Mouse (Mus musculus) neural tube, embryonic 15.5 days (tissue): ENCODE measurements around the gene Rarg. TPM values are rescaled to one million over a fixed set of nuclear protein-coding genes. Genes with fewer than 3 reads are reported as not detected.

Experiments
- ATAC-seq: fragments of 200-750 bp; cut with Nextera tagmentation; 2 replicates; pipeline ENCODE4 v1.8.0; 2017; ENCODE audit warnings: mild to moderate bottlenecking, moderate TSS enrichment, moderate library complexity; ENCODE audit not compliant: low FRiP score
- H3K27ac ChIP-seq: fragments of 300-500 bp; sonication (generic); replicated peaks from 2 replicates; pipeline ENCODE4 v1.5.1; 2015; ENCODE audit warnings: mild to moderate bottlenecking, inconsistent platforms
- H3K27me3 ChIP-seq: fragments of 300-500 bp; sonication (generic); replicated peaks from 2 replicates; pipeline ENCODE4 v1.6.1; 2015; ENCODE audit warnings: inconsistent platforms
- H3K36me3 ChIP-seq: fragments of 300-500 bp; sonication (generic); 2 replicates; pipeline ENCODE4 v1.6.1; 2015; ENCODE audit warnings: inconsistent platforms
- H3K4me1 ChIP-seq: fragments of 300-500 bp; sonication (generic); 2 replicates; pipeline ENCODE4 v1.6.1; 2015; ENCODE audit warnings: inconsistent platforms
- H3K4me2 ChIP-seq: fragments of 300-500 bp; sonication (generic); 2 replicates; pipeline ENCODE4 v1.6.1; 2015; ENCODE audit warnings: inconsistent platforms, mild to moderate bottlenecking, moderate library complexity
- H3K4me3 ChIP-seq: fragments of 300-500 bp; sonication (generic); replicated peaks from 2 replicates; pipeline ENCODE4 v1.5.1; 2015; ENCODE audit warnings: mild to moderate bottlenecking, inconsistent platforms
- H3K9ac ChIP-seq: fragments of 300-500 bp; sonication (generic); replicated peaks from 2 replicates; pipeline ENCODE4 v1.6.1; 2015; ENCODE audit warnings: mild to moderate bottlenecking, inconsistent platforms
- H3K9me3 ChIP-seq: fragments of 300-500 bp; sonication (generic); replicated peaks from 2 replicates; pipeline ENCODE4 v1.6.1; 2016; ENCODE audit warnings: inconsistent platforms
- WGBS: fragments of 180-500 bp; shearing (Covaris S2); methylation state at CpG from one replicate; pipeline ENCODE4 v1.1.7; 2015; ENCODE audit warnings: mixed read lengths; 5-methylcytosine and 5-hydroxymethylcytosine counted together
- polyA plus RNA-seq: library from polyadenylated mRNA; unstranded; fragments of >200 nt; fragmentation: Nextera tagmentation; extraction: Ambion mirVana; gene quantifications from 2 replicates; pipeline ENCODE4 v1.2.1, GENCODE M21; 2015

Gene Rarg
- polyA plus RNA-seq, 1 experiment from 2014 or later, result 7.8 TPM

- Histone ChIP-seq H3K9ac (no peak overlapping the region), H3K9me3 (no peaks in the 10 kb centered on the region), H3K27ac (no peak overlapping the region), H3K4me2 (no peak overlapping the region), H3K4me1 (no peaks in the 10 kb centered on the region), H3K36me3 (no peaks in the 10 kb centered on the region), H3K27me3 (no peaks in the 10 kb centered on the region), H3K4me3 (no peak overlapping the region)
- WGBS, result 82% methylated on average over 4 of the region's 4 CpGs
- ATAC-seq, result no peak
These were observed 63.7 kb downstream of the Rarg start for GRCm38 (mm10) chr15:102193652-102194051.

- no peak for ATAC-seq
- Histone ChIP-seq H3K27ac (no peak overlapping the region), H3K36me3 (no peaks in the 10 kb centered on the region), H3K4me3 (no peak overlapping the region), H3K4me2 (no peak overlapping the region), H3K4me1 (no peaks in the 10 kb centered on the region), H3K9ac (no peak overlapping the region), H3K27me3 (no peaks in the 10 kb centered on the region), H3K9me3 (no peaks in the 10 kb centered on the region)
- 85% methylated on average over 5 of the region's 5 CpGs for WGBS
These were observed 64.4 kb downstream of the Rarg start for GRCm38 (mm10) chr15:102192820-102193386.

GRCm38 (mm10) chr15:102192271-102192812, 65.0 kb downstream of the Rarg start:
- Histone ChIP-seq H3K9ac (no peak overlapping the region), H3K4me3 (no peak overlapping the region), H3K4me2 (no peak overlapping the region), H3K9me3 (no peaks in the 10 kb centered on the region), H3K36me3 (no peaks in the 10 kb centered on the region), H3K4me1 (no peaks in the 10 kb centered on the region), H3K27ac (no peak overlapping the region), H3K27me3 (no peaks in the 10 kb centered on the region)
- WGBS, result 80% methylated on average over 7 of the region's 7 CpGs
- no peak for ATAC-seq

GRCm38 (mm10) chr15:102191699-102192098, 65.6 kb downstream of the Rarg start:
- Histone ChIP-seq H3K9me3 (no peaks in the 10 kb centered on the region), H3K9ac (no peak overlapping the region), H3K27me3 (no peaks in the 10 kb centered on the region), H3K36me3 (no peaks in the 10 kb centered on the region), H3K27ac (no peak overlapping the region), H3K4me3 (no peak overlapping the region), H3K4me1 (no peaks in the 10 kb centered on the region), H3K4me2 (no peak overlapping the region)
- no peak for ATAC-seq
- 52% methylated on average over 7 of the region's 7 CpGs for WGBS

- no peak overlapping the region for H3K4me2 ChIP-seq
- peaks cover 6% of the 10 kb centered on the region; the same call in 1 of the 2 replicates for H3K36me3 ChIP-seq
- 63% methylated on average over 6 of the region's 6 CpGs for WGBS
- H3K27me3 ChIP-seq, result no peaks in the 10 kb centered on the region
- no peaks in the 10 kb centered on the region for H3K4me1 ChIP-seq
- no peak overlapping the region for H3K4me3 ChIP-seq
- no peaks in the 10 kb centered on the region for H3K9me3 ChIP-seq
- no peak overlapping the region for H3K27ac ChIP-seq
- H3K9ac ChIP-seq, result no peak overlapping the region
- no peak for ATAC-seq
These were observed 68.4 kb downstream of the Rarg start for GRCm38 (mm10) chr15:102188883-102189282.

- WGBS, result 92% methylated on average over 10 of the region's 10 CpGs
- Histone ChIP-seq H3K9me3 (no peaks in the 10 kb centered on the region), H3K4me2 (no peak overlapping the region)
These were observed 69.2 kb downstream of the Rarg start for GRCm38 (mm10) chr15:102188096-102188495.

GRCm38 (mm10) chr15:102186239-102186638, 71.1 kb downstream of the Rarg start:
- Histone ChIP-seq H3K27ac (no peak overlapping the region), H3K4me3 (no peak overlapping the region), H3K4me2 (no peak overlapping the region), H3K4me1 (no peaks in the 10 kb centered on the region), H3K27me3 (no peaks in the 10 kb centered on the region), H3K9me3 (no peaks in the 10 kb centered on the region), H3K9ac (no peak overlapping the region), H3K36me3 (peaks cover 8% of the 10 kb centered on the region; the same call in 1 of the 2 replicates)
- WGBS, result 88% methylated on average over 11 of the region's 11 CpGs
- no peak for ATAC-seq

More at GRCm38 (mm10) chr15:102188096-102188495, 69.2 kb downstream of the Rarg start:
- Histone ChIP-seq H3K4me3 (no peak overlapping the region), H3K27ac (no peak overlapping the region), H3K27me3 (no peaks in the 10 kb centered on the region), H3K9ac (no peak overlapping the region), H3K4me1 (no peaks in the 10 kb centered on the region), H3K36me3 (peaks cover 6% of the 10 kb centered on the region; the same call in 1 of the 2 replicates)
- ATAC-seq, result no peak

Other genes starting within 250 kb of the Rarg start
- 1.9 and 300 TPM in 2 replicates for gene Krt18, start 229.3 kb downstream of the Rarg start, polyA plus RNA-seq
- gene Eif4b, start 183.7 kb downstream of the Rarg start, polyA plus RNA-seq, result 72.6 and 87.1 TPM in 2 replicates
- gene Tns2, start 157.1 kb downstream of the Rarg start, polyA plus RNA-seq, result 9.8 and 13.7 TPM in 2 replicates
- gene Spryd3, start 121.3 kb downstream of the Rarg start, polyA plus RNA-seq, result 83.6 and 96.0 TPM in 2 replicates
- gene Igfbp6, start 113.2 kb downstream of the Rarg start, polyA plus RNA-seq, result 3.2 and 3.5 TPM in 2 replicates
- gene Soat2, start 107.0 kb downstream of the Rarg start, polyA plus RNA-seq, result 0.06 and 0.68 TPM in 2 replicates
- gene Zfp740, start 54.3 kb downstream of the Rarg start, polyA plus RNA-seq, result 45.1 and 48.7 TPM in 2 replicates
- gene Csad, start 52.8 kb downstream of the Rarg start, polyA plus RNA-seq, result 33.6 and 43.7 TPM in 2 replicates
- gene Itgb7, start 25.6 kb downstream of the Rarg start, polyA plus RNA-seq, result 1.1 and 11.0 TPM in 2 replicates
- 0.09 TPM in 1 of 2 replicates, not detected in the other for gene Gm9918, start 13.0 kb upstream of the Rarg start, polyA plus RNA-seq
- gene Mfsd5, start 21.9 kb upstream of the Rarg start, polyA plus RNA-seq, result 59.5 and 62.7 TPM in 2 replicates
- gene Espl1, start 38.7 kb upstream of the Rarg start, polyA plus RNA-seq, result 2.8 and 6.3 TPM in 2 replicates
- 427 and 485 TPM in 2 replicates for gene Pfdn5, start 68.6 kb upstream of the Rarg start, polyA plus RNA-seq
- 83.7 and 96.4 TPM in 2 replicates for gene Myg1, start 74.2 kb upstream of the Rarg start, polyA plus RNA-seq
- gene Aaas, start 93.3 kb upstream of the Rarg start, polyA plus RNA-seq, result 30.4 and 49.7 TPM in 2 replicates
- gene Sp7, start 109.7 kb upstream of the Rarg start, polyA plus RNA-seq, result 0.88 and 0.95 TPM in 2 replicates
- gene Sp1, start 148.6 kb upstream of the Rarg start, polyA plus RNA-seq, result 3.0 and 3.9 TPM in 2 replicates
- gene Amhr2, start 187.8 kb upstream of the Rarg start, polyA plus RNA-seq, result 0.83 and 1.1 TPM in 2 replicates
- 80.9 and 87.7 TPM in 2 replicates for gene Prr13, start 201.5 kb upstream of the Rarg start, polyA plus RNA-seq
- gene Pcbp2, start 213.0 kb upstream of the Rarg start, polyA plus RNA-seq, result 117 and 143 TPM in 2 replicates
- 6.2 and 6.4 TPM in 2 replicates for gene Gm10337, start 246.2 kb upstream of the Rarg start, polyA plus RNA-seq